Mouse (Mus musculus) bone marrow macrophage, adult 2 months (primary cell): ENCODE data around the gene Sgsm3. TPM values are rescaled to one million over a fixed set of nuclear protein-coding genes. Genes with fewer than 3 reads are reported as not detected.

Experiments
- H3K27ac ChIP-seq: 2 replicates; pipeline ENCODE4 v1.5.1; 2012; ENCODE audit warnings: low read depth, low read length; ENCODE audit not compliant: insufficient read depth
- H3K4me1 ChIP-seq: 2 replicates; pipeline ENCODE4 v1.6.1; 2012; ENCODE audit warnings: low read length; ENCODE audit not compliant: control insufficient read depth, insufficient read depth
- H3K4me3 ChIP-seq: 2 replicates; pipeline ENCODE4 v1.5.1; 2012; ENCODE audit warnings: mild to moderate bottlenecking, low read length, moderate library complexity; ENCODE audit not compliant: insufficient read depth
- CTCF ChIP-seq: IDR thresholded peaks from 2 replicates; pipeline ENCODE4 v1.5.1; 2012; ENCODE audit warnings: low read depth, mild to moderate bottlenecking, low read length, moderate library complexity
- POLR2A ChIP-seq: IDR thresholded peaks from 2 replicates; pipeline ENCODE4 v1.6.1; 2012; ENCODE audit warnings: mild to moderate bottlenecking, low read depth, low read length, borderline replicate concordance
- polyA plus RNA-seq: library from polyadenylated mRNA; stranded (reverse); fragments of >200 nt; gene quantifications from 2 replicates; pipeline ENCODE4 v1.2.4, GENCODE M21; 2012; ENCODE audit not compliant: missing spikeins, insufficient read depth, insufficient read length

The Sgsm3 gene
- polyA plus RNA-seq, 1 experiment, result 9.8 TPM

DNA sequence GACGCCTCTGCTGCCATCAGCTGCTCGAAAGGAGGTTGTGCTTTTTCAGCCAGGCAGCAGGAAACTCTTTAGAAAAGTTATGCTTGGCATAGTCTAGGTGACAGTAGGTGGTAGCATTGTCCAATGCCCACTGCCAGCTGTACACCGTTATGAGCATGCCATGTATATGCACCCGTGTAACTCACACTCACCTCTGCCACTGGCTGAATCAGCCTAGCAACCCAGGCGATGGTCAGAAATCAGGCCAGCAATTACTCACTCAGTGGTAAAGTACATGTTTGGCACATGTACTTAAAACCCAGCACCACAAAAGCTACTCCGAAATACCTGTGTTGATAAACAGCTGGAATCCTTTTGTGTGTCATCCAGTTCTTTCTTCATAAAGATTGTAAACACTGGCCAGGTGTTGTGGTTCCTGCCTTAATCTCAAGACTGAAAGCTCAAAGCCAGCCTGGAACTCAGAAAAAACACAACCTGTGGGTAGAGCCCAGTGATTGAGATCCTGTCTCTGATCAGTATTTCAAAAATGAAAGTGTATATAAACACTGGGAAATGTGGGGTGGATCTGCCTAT, 36.0 kb upstream of the Sgsm3 start:
- Histone ChIP-seq H3K27ac (no peak overlapping the region), H3K4me3 (no peak overlapping the region), H3K4me1 (peaks cover 3% of the 10 kb centered on the region; the same call in 1 of the 2 replicates)
- TF ChIP-seq POLR2A, result no peak
- no peak for TF ChIP-seq CTCF

DNA sequence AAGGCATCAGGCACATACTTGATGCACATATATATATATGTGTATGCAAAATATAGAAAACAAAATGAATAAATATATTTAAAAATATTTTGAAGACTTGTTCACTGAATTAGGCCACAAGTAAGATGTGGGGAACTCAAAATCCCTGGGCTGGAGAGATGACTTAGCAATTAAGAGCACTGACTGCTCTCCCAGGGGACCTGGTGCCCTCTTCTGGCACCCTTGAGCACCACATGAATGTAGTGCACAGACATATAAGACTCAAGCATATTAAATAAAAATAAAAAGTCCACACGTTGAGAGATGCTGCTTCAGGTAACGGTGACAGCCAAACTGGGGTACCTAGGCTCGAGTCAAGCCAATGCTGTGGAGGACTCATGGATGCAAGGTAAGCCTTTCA, 31.7 kb upstream of the Sgsm3 start:
- Histone ChIP-seq H3K4me3 (no peak overlapping the region), H3K4me1 (peaks cover 13% of the 10 kb centered on the region), H3K27ac (no peak overlapping the region)
- TF ChIP-seq POLR2A, result no peak

DNA sequence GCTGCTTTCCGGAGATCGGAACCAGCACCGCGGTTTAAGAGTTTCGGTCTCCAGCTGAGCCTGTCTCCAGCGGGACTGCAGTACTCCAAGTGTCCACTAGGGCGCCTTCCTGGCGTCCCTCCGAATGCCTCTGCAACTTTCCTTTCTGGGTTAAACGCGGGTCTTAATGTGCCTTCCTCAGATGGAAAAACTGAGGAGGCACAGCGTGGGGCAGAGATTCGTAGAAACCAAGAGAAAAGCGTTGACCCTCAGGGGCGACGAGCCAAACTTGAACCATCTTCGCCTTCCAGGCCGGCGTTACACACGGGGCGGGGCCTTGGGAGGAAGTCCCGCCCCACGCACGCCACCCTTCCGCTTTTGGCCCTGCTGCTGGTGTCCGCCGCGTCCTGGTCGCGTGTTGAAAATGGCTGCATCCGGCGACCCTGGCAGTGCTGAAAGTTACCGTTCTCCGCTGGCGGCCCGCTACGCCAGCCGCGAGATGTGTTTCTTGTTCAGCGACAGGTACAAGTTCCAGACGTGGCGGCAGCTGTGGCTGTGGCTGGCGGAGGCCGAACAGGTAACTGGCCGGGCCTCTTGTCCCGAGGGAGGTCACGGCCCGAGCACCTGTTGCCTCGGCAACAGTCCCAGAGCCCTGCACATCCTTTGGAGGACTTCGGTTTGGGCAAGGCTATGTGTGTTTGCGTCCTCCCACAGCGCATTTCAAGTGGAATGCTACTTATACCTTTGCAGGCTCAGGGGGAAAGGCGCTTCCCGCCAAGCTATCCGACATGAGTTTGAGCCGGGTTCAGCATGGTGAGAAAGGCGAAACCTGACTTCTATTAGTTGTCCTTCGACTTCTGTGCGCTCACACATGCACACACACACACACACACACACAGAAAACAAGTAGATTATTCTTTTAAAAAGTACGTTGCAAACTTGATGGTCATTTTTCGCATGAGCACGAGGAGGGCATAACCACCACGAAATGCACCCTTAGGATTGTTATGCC, 29.1 kb upstream of the Sgsm3 start, which contains the start of gene Adsl:
Gene Adsl, plus strand, starts transcription at position 346 of the 991 bp plus-strand sequence.
- TF ChIP-seq CTCF (peak; percentile 100), POLR2A (no peak)
- Histone ChIP-seq H3K4me1 (peaks cover 13% of the 10 kb centered on the region), H3K27ac (peak within 1 kb of the TSS; percentile 61), H3K4me3 (peak within 1 kb of the TSS; percentile 90)

DNA sequence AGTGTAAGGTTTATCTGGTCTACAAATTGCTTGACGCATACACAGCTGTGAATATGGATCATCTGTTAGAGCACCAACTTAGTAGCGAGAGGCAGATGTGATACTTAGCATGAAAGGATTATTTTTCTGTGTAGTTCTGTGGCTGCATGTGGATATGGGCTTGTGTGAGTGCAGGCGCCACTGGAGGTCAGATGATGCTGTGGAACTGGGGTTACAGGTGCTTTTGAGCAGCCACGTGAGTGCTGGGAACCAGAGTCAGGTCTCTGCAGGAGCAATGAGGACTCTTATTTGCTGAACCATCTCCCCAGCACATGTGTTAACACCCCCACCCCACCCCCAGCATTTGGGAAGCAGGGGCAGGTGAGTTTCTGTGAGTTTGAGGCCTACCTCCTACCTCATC, 28.1 kb upstream of the Sgsm3 start:
- peak overlapping the region; percentile 90 for H3K4me3 ChIP-seq
- no peak for TF ChIP-seq POLR2A
- no peak for TF ChIP-seq CTCF
- H3K4me1 ChIP-seq, result peaks cover 13% of the 10 kb centered on the region
- H3K27ac ChIP-seq, result no peak overlapping the region

DNA sequence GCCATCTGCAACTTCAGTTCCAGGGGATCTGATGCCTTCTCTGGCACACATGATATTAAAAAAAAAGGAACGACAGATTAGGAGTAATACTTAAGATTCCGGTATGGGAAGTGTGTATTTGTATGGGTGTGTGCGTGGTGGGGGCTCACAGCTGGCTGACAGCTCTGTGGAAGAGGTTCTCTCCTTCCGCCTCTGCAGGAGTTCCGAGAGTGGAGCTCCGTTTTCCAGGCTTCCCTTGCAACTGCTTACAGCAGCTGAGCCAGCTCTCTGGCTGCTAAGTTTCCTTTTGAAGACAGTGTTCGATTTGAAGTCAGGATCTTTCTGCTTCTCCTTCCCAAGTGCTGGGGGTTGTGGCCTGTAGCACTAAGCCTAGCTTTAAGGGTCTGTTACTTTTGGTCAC, 27.5 kb upstream of the Sgsm3 start:
- TF ChIP-seq CTCF (no peak), POLR2A (no peak)
- peaks cover 13% of the 10 kb centered on the region for H3K4me1 ChIP-seq
- H3K4me3 ChIP-seq, result peak overlapping the region; percentile 90
- H3K27ac ChIP-seq, result no peak overlapping the region

DNA sequence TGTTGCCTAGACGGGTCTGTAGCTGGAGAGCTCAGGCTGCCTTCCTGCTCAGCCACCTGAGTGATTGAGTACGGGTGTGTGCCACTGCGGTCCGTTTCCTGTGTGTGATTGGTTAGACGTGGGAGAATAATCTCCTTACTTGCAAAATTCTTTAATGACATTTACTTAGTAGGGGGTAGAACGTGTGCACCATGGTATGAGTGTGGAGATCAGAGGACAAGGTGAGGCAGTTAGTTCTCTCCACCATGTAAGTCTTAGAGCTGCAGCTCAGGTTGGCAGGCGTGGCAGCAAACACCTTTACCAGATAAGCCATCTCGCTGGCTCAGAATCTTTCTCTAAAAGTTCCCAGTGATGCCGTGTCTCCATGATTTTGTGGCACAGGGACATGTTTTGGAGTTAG, 23.6 kb upstream of the Sgsm3 start:
- TF ChIP-seq POLR2A (no peak), CTCF (no peak)
- no peak overlapping the region for H3K27ac ChIP-seq
- H3K4me3 ChIP-seq, result no peak overlapping the region
- peaks cover 11% of the 10 kb centered on the region for H3K4me1 ChIP-seq

DNA sequence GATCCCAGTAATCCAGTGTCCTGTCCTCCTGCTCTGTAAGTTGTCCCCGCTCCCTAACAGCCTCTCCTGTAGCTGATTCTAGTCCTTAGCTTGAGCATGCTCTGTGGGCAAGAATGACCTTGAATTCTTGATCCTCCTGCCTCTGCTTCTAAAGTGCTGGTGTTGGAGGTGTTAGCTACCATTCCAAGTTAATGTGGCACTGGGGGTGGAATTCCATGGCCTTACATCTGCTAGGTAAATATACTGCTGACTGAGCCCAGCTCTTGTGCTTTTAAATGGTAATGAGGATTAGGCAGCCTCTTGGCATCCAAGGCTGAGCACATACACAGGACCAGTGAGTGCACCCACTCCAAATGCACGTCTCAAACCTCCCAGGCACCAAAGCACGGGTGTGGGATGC, 22.7 kb upstream of the Sgsm3 start:
- TF ChIP-seq CTCF, result no peak
- TF ChIP-seq POLR2A, result no peak

DNA sequence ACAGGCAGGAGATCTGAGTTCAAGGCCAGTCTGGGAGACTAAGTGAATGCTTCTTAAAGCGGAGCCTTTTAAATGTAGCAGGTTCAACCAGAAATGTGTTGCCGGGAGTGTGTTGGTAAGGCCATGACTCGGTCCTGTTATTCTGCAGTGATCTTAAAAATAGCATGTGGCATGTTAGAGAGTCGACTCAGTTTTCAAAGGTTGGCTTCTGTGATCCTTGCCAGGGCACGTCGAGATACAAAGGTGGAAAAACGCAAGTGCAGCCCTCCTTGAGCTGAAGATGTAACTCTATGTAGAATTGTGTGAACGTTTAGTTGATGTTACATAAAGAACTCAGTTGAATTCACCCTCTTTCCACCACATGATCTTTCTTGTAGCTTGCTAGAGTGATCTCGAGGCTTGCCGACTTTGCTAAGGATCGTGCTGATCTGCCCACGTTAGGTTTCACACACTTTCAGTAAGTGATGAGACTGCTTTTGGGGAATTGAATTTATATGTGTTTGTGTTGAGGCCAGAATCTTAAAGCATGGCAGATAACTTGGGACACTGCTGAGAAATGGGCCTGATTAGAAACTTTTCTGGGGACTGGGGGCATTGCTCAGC, 21.6 kb upstream of the Sgsm3 start:
- no peaks in the 10 kb centered on the region for H3K4me1 ChIP-seq
- no peak overlapping the region for H3K27ac ChIP-seq
- no peak overlapping the region for H3K4me3 ChIP-seq
- TF ChIP-seq POLR2A (no peak), CTCF (no peak)

More for the DNA sequence above, 22.7 kb upstream of the Sgsm3 start:
- H3K4me1 ChIP-seq, result peaks cover 8% of the 10 kb centered on the region
- no peak overlapping the region for H3K4me3 ChIP-seq
- no peak overlapping the region for H3K27ac ChIP-seq

DNA sequence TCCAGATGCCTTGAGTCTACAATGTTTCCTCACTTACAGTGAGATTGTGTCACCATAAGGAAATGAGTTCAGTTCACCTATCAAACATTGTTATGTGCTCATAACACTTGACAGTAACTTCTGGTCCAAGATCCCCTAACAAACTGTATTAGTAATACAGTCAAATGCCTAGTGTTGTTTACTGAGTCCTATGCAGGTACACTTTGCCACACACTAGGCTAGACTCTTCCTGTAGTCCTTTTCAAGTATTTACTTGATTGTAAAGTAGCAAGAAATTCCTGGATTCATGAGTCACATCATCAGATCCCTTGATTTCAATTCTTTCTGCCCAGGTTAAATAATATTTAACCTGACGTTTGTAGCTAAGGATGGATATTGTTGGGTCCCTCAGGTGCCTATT, 8.2 kb upstream of the Sgsm3 start:
- Histone ChIP-seq H3K27ac (no peak overlapping the region), H3K4me1 (no peaks in the 10 kb centered on the region), H3K4me3 (no peak overlapping the region)
- TF ChIP-seq POLR2A, result no peak
- TF ChIP-seq CTCF, result no peak

DNA sequence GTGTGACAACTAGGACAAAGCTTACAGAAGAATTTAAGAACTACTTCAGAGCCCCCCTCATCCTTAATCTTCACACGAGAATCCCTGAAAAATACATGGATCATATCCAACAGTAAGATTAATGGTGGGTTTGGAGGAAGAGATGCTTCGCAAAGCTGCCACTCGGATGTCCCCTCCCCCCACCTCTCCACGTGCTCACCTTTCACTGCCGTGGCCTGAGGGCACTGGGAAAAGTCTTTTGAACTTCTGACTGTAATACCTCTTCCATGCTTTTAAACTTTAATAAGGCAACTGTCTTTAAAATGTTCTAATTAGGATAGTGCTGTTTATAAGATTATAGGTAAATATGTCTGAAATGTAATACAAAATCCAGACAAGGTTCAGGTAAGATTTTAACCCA, 3.3 kb upstream of the Sgsm3 start:
- peaks cover 9% of the 10 kb centered on the region for H3K4me1 ChIP-seq
- no peak overlapping the region for H3K4me3 ChIP-seq
- TF ChIP-seq POLR2A (no peak), CTCF (no peak)
- H3K27ac ChIP-seq, result no peak overlapping the region
